23 mouse cellular contexts compared by ENCODE assay signal in genomic region chr10:44409958-44410357, GRCm38 (mm10).
DNase-seq lines count a peak whose midpoint lies in the region; ATAC-seq lines count a peak whose summit lies in the region.
"Had no signal": no experiment of that assay in that cellular context is flagged by ENCODE, and none has a peak within 500 bp of the region (broad histone marks: within the 10 kb centered on the region; RNA-seq: fewer than 3 reads in every experiment).

No protein-coding gene starts in this region.

- H3K9me3 ChIP-seq in embryonic facial prominence, embryonic 14.5 days (ENCODE audit: control insufficient read depth, low read length) = no peaks in the 10 kb centered on the region
- no peaks in the 10 kb centered on the region for H3K9me3 ChIP-seq in embryonic facial prominence, embryonic 10.5 days
- no peaks in the 10 kb centered on the region for H3K9me3 ChIP-seq in limb, embryonic 10.5 days (replicated peaks)
- no peaks in the 10 kb centered on the region for H3K9me3 ChIP-seq in hindbrain, embryonic 13.5 days
- H3K9me3 ChIP-seq: embryonic facial prominence, embryonic 15.5 days; forebrain, embryonic 10.5 days; G1E; heart, embryonic 13.5 days; hindbrain, embryonic 12.5 days had no signal

- DNase-seq in embryonic facial prominence, embryonic 14.5 days (ENCODE audit: low spot score) = peak; percentile 27
- DNase-seq in embryonic facial prominence, embryonic 10.5 days (ENCODE audit: low spot score) = no peak
- no peak for DNase-seq in limb, embryonic 10.5 days (ENCODE audit: low spot score)
- DNase-seq in thymus, postnatal 25 days = no peak
- no peak for DNase-seq in right cerebral cortex, adult 18-20 months
- DNase-seq: adrenal gland, postnatal 10 days; cerebellum, adult 11-12 months; cerebellum, adult 9-10 months; cerebellum, postnatal 25 days; gastrocnemius, adult 2 months; gastrocnemius, postnatal 25 days; heart, postnatal 36 days had no signal

- no peak overlapping the region for H3K27ac ChIP-seq in embryonic facial prominence, embryonic 14.5 days (replicated peaks; ENCODE audit: low read depth, low read length)
- no peak overlapping the region for H3K27ac ChIP-seq in embryonic facial prominence, embryonic 10.5 days (replicated peaks)
- peak overlapping the region; percentile 71 for H3K27ac ChIP-seq in limb, embryonic 10.5 days
- H3K27ac ChIP-seq in hindbrain, embryonic 13.5 days = no peak overlapping the region
- H3K27ac ChIP-seq: embryonic facial prominence, embryonic 15.5 days; forebrain, embryonic 10.5 days; gastrocnemius, adult 2 months; heart, embryonic 13.5 days; hindbrain, embryonic 12.5 days; hindbrain, postnatal 0 days had no signal

- no peak overlapping the region for H3K9ac ChIP-seq in embryonic facial prominence, embryonic 14.5 days (ENCODE audit: low read depth, low read length)
- H3K9ac ChIP-seq in hindbrain, embryonic 13.5 days = no peak overlapping the region
- H3K9ac ChIP-seq: embryonic facial prominence, embryonic 15.5 days; heart, embryonic 13.5 days; hindbrain, embryonic 12.5 days had no signal

- H3K4me2 ChIP-seq in embryonic facial prominence, embryonic 14.5 days (ENCODE audit: low read depth, low read length) = no peak overlapping the region
- no peak overlapping the region for H3K4me2 ChIP-seq in hindbrain, embryonic 13.5 days
- H3K4me2 ChIP-seq: embryonic facial prominence, embryonic 15.5 days; heart, embryonic 13.5 days; hindbrain, embryonic 12.5 days had no signal

- H3K4me1 ChIP-seq in embryonic facial prominence, embryonic 14.5 days (ENCODE audit: control insufficient read depth, insufficient read depth, low read length) = no peaks in the 10 kb centered on the region
- H3K4me1 ChIP-seq in embryonic facial prominence, embryonic 10.5 days = no peaks in the 10 kb centered on the region
- peaks cover 30% of the 10 kb centered on the region for H3K4me1 ChIP-seq in limb, embryonic 10.5 days
- H3K4me1 ChIP-seq in hindbrain, embryonic 13.5 days (replicated peaks) = no peaks in the 10 kb centered on the region
- H3K4me1 ChIP-seq: embryonic facial prominence, embryonic 15.5 days; heart, embryonic 13.5 days; hindbrain, embryonic 12.5 days had no signal

- no peak for ATAC-seq in embryonic facial prominence, embryonic 14.5 days (ENCODE audit: low read depth)
- ATAC-seq in common myeloid progenitor, adult 5-6 weeks (replicated peaks; ENCODE audit: low read depth, poor library complexity, severe bottlenecking) = peak; percentile 94
- no peak for ATAC-seq in hindbrain, embryonic 13.5 days (ENCODE audit: low FRiP score)
- ATAC-seq: forebrain, embryonic 14.5 days; hindbrain, postnatal 0 days had no signal

- H3K4me3 ChIP-seq in embryonic facial prominence, embryonic 14.5 days (ENCODE audit: low read depth, low read length) = no peak overlapping the region
- no peak overlapping the region for H3K4me3 ChIP-seq in embryonic facial prominence, embryonic 10.5 days
- no peak overlapping the region for H3K4me3 ChIP-seq in limb, embryonic 10.5 days
- H3K4me3 ChIP-seq in hindbrain, embryonic 13.5 days = no peak overlapping the region
- H3K4me3 ChIP-seq: embryonic facial prominence, embryonic 15.5 days; erythroblast, embryonic 14.5 days; forebrain, embryonic 10.5 days; gastrocnemius, adult 2 months; heart, embryonic 13.5 days; hindbrain, embryonic 12.5 days had no signal

- no peaks in the 10 kb centered on the region for H3K27me3 ChIP-seq in embryonic facial prominence, embryonic 14.5 days (replicated peaks; ENCODE audit: control insufficient read depth, insufficient read depth, low read length)
- no peaks in the 10 kb centered on the region for H3K27me3 ChIP-seq in embryonic facial prominence, embryonic 10.5 days (replicated peaks; ENCODE audit: low read depth, poor library complexity, severe bottlenecking)
- H3K27me3 ChIP-seq in limb, embryonic 10.5 days (ENCODE audit: low read depth, poor library complexity, severe bottlenecking) = no peaks in the 10 kb centered on the region
- no peaks in the 10 kb centered on the region for H3K27me3 ChIP-seq in hindbrain, embryonic 13.5 days
- H3K27me3 ChIP-seq: CH12.LX; embryonic facial prominence, embryonic 15.5 days; heart, embryonic 13.5 days; hindbrain, embryonic 12.5 days had no signal

- H3K36me3 ChIP-seq in embryonic facial prominence, embryonic 14.5 days (ENCODE audit: control insufficient read depth, insufficient read depth, low read length) = no peaks in the 10 kb centered on the region
- no peaks in the 10 kb centered on the region for H3K36me3 ChIP-seq in embryonic facial prominence, embryonic 10.5 days (replicated peaks)
- H3K36me3 ChIP-seq in limb, embryonic 10.5 days = no peaks in the 10 kb centered on the region
- H3K36me3 ChIP-seq in hindbrain, embryonic 13.5 days = no peaks in the 10 kb centered on the region
- H3K36me3 ChIP-seq: embryonic facial prominence, embryonic 15.5 days; forebrain, embryonic 10.5 days; G1E; heart, embryonic 13.5 days; hindbrain, embryonic 12.5 days had no signal

- 80% methylated on average over 11 of the region's 11 CpGs for WGBS in embryonic facial prominence, embryonic 14.5 days
- 88% methylated on average over 11 of the region's 11 CpGs for WGBS in embryonic facial prominence, embryonic 10.5 days
- WGBS in limb, embryonic 10.5 days = 70% methylated on average over 11 of the region's 11 CpGs
- 84% methylated on average over 11 of the region's 11 CpGs for WGBS in hindbrain, embryonic 13.5 days
